Mouse (Mus musculus) stomach, embryonic 16.5 days (tissue): Measurements from ENCODE around the gene Ppp6r2. TPM values are rescaled to one million over a fixed set of nuclear protein-coding genes. Genes with fewer than 3 reads are reported as not detected.

Experiments
- microRNA-seq: library from miRNA; unstranded; fragments of <30 nt; microRNA quantifications from one replicate; pipeline ENCODE4, GENCODE M21; 2016
- polyA plus RNA-seq: library from polyadenylated mRNA; unstranded; fragments of >200 nt; fragmentation: Nextera tagmentation; extraction: Ambion mirVana; gene quantifications from 2 replicates; pipeline ENCODE4 v1.2.1, GENCODE M21; 2015

Ppp6r2 gene
- polyA plus RNA-seq, 1 experiment from 2014 or later = 24.4 TPM

Small RNA genes within 50 kb of the gene (microRNA-seq; reads per million reads assigned to microRNA genes)
- gene Mir6958 (1.7 reads per million, percentile 2 among the genes with 10 or more reads in this experiment), gene Mir6959 (not detected), gene Mir7118 (0.50 reads per million)

Other genes with a start within 250 kb of the Ppp6r2 start
- gene Mlc1, start 232.5 kb upstream of the Ppp6r2 start, polyA plus RNA-seq = not detected in 2 replicates
- not detected in 2 replicates for gene Mov10l1, start 228.6 kb upstream of the Ppp6r2 start, polyA plus RNA-seq
- gene Panx2, start 151.8 kb upstream of the Ppp6r2 start, polyA plus RNA-seq = 0.40 and 1.2 TPM in 2 replicates
- 59.9 and 70.2 TPM in 2 replicates for gene Trabd, start 136.4 kb upstream of the Ppp6r2 start, polyA plus RNA-seq
- 13.4 and 15.0 TPM in 2 replicates for gene Selenoo, start 122.5 kb upstream of the Ppp6r2 start, polyA plus RNA-seq
- gene Tubgcp6, start 88.4 kb upstream of the Ppp6r2 start, polyA plus RNA-seq = 13.2 and 13.5 TPM in 2 replicates
- gene Hdac10, start 82.9 kb upstream of the Ppp6r2 start, polyA plus RNA-seq = 23.7 and 26.0 TPM in 2 replicates
- 3.6 and 6.0 TPM in 2 replicates for gene Mapk12, start 70.8 kb upstream of the Ppp6r2 start, polyA plus RNA-seq
- 5.1 and 6.0 TPM in 2 replicates for gene Mapk11, start 61.9 kb upstream of the Ppp6r2 start, polyA plus RNA-seq
- 153 and 178 TPM in 2 replicates for gene Plxnb2, start 30.8 kb upstream of the Ppp6r2 start, polyA plus RNA-seq
- gene Dennd6b, start 15.1 kb upstream of the Ppp6r2 start, polyA plus RNA-seq = 13.4 and 15.0 TPM in 2 replicates
- gene Sbf1, start 103.8 kb downstream of the Ppp6r2 start, polyA plus RNA-seq = 47.6 and 49.5 TPM in 2 replicates
- gene Adm2, start 111.2 kb downstream of the Ppp6r2 start, polyA plus RNA-seq = 0.71 and 0.99 TPM in 2 replicates
- gene Miox, start 122.8 kb downstream of the Ppp6r2 start, polyA plus RNA-seq = 0.54 and 0.66 TPM in 2 replicates
- gene Lmf2, start 144.1 kb downstream of the Ppp6r2 start, polyA plus RNA-seq = 66.9 and 79.1 TPM in 2 replicates
- 150 and 166 TPM in 2 replicates for gene Ncaph2, start 144.2 kb downstream of the Ppp6r2 start, polyA plus RNA-seq
- gene Sco2, start 162.3 kb downstream of the Ppp6r2 start, polyA plus RNA-seq = 6.0 and 6.1 TPM in 2 replicates
- gene Tymp, start 165.5 kb downstream of the Ppp6r2 start, polyA plus RNA-seq = 1.3 and 1.4 TPM in 2 replicates
- 0.54 and 0.94 TPM in 2 replicates for gene Odf3b, start 167.7 kb downstream of the Ppp6r2 start, polyA plus RNA-seq
- 0.04 TPM in 1 of 2 replicates, not detected in the other for gene Klhdc7b, start 173.4 kb downstream of the Ppp6r2 start, polyA plus RNA-seq
- not detected in 2 replicates for gene Syce3, start 198.9 kb downstream of the Ppp6r2 start, polyA plus RNA-seq
- gene Cpt1b, start 214.3 kb downstream of the Ppp6r2 start, polyA plus RNA-seq = 0.52 and 4.8 TPM in 2 replicates
- 2.8 and 3.5 TPM in 2 replicates for gene C730034F03Rik, start 218.0 kb downstream of the Ppp6r2 start, polyA plus RNA-seq
- gene Gm44502, start 218.1 kb downstream of the Ppp6r2 start, polyA plus RNA-seq = not detected in 2 replicates
- gene Chkb, start 218.4 kb downstream of the Ppp6r2 start, polyA plus RNA-seq = 42.2 and 49.2 TPM in 2 replicates
- 3.7 and 3.9 TPM in 2 replicates for gene Mapk8ip2, start 242.4 kb downstream of the Ppp6r2 start, polyA plus RNA-seq